Mouse (Mus musculus): ENCODE results near the gene Rassf2.

GRCm38 (mm10) chr2:131948156-131948555 is 81.9 kb downstream of the Rassf2 start:
- TF ChIP-seq POLR2A (IDR thresholded peaks at IDR 0.05; ENCODE audit: borderline replicate concordance, extremely low read depth, insufficient read depth, insufficient read length, poor library complexity, severe bottlenecking) (no peak), CTCF (IDR thresholded peaks at IDR 0.05; ENCODE audit: borderline replicate concordance, extremely low read depth, insufficient read depth, insufficient read length) (no peak)

Data from brain, embryonic 14.5 days (tissue).